Mouse (Mus musculus) CH12.LX (cell line): ENCODE results near the gene Magi2.

Experiments
- CTCF ChIP-seq, 2 experiments: IDR thresholded peaks in 1 of 2; conservative IDR thresholded peaks in 1 of 2; 2 replicates each; pipeline ENCODE4 v1.5.1; 2011 to 2012; ENCODE audit warnings: low read depth in 2 of 2, low read length in 2 of 2, improper control_type of control experiment in 1 of 2, inconsistent platforms in 1 of 2, mild to moderate bottlenecking in 1 of 2, moderate library complexity in 1 of 2
- E2F4 ChIP-seq: IDR thresholded peaks from 2 replicates; pipeline ENCODE4 v1.6.1; 2011; ENCODE audit warnings: low read depth, low read length, improper control_type of control experiment; ENCODE audit not compliant: insufficient replicate concordance
- EP300 ChIP-seq: IDR thresholded peaks from 2 replicates; pipeline ENCODE4 v1.6.1; 2011; ENCODE audit warnings: low read length, improper control_type of control experiment
- HCFC1 ChIP-seq: IDR thresholded peaks from 2 replicates; pipeline ENCODE4 v1.6.1; 2012; ENCODE audit warnings: low read depth, mild to moderate bottlenecking, inconsistent platforms, low read length, improper control_type of control experiment
- IRF4 ChIP-seq: IDR thresholded peaks from 2 replicates; pipeline ENCODE4 v1.6.1; 2014; ENCODE audit warnings: low read depth, mild to moderate bottlenecking, inconsistent platforms, low read length, improper control_type of control experiment
- KAT2A ChIP-seq: IDR thresholded peaks from 2 replicates; pipeline ENCODE4 v1.6.1; 2012; ENCODE audit warnings: low read length, improper control_type of control experiment, inconsistent platforms; ENCODE audit not compliant: insufficient replicate concordance
- MXI1 ChIP-seq: IDR thresholded peaks from 2 replicates; pipeline ENCODE4 v1.6.1; 2011; ENCODE audit warnings: mild to moderate bottlenecking, low read depth, low read length, improper control_type of control experiment
- POLR2A ChIP-seq: IDR thresholded peaks from 2 replicates; pipeline ENCODE4 v1.6.1; 2011; ENCODE audit warnings: low read depth, mild to moderate bottlenecking, improper control_type of control experiment, low read length
- POLR2AphosphoS2 ChIP-seq: IDR thresholded peaks from 2 replicates; pipeline ENCODE4 v1.6.1; 2011; ENCODE audit warnings: low read depth, low read length, improper control_type of control experiment
- RCOR1 ChIP-seq: conservative IDR thresholded peaks from 2 replicates; pipeline ENCODE4 v1.6.1; 2012; ENCODE audit warnings: low read depth, mild to moderate bottlenecking, inconsistent platforms, low read length, improper control_type of control experiment
- UBTF ChIP-seq: IDR thresholded peaks from 2 replicates; pipeline ENCODE4 v1.6.1; 2012; ENCODE audit warnings: low read depth, mild to moderate bottlenecking, inconsistent platforms, low read length, improper control_type of control experiment, moderate library complexity
- USF1 ChIP-seq: IDR thresholded peaks from 2 replicates; pipeline ENCODE4 v1.6.1; 2014; ENCODE audit warnings: low read depth, mild to moderate bottlenecking, inconsistent platforms, low read length, improper control_type of control experiment
- USF2 ChIP-seq: conservative IDR thresholded peaks from 2 replicates; pipeline ENCODE4 v1.6.1; 2011; ENCODE audit warnings: low read depth, low read length, improper control_type of control experiment

DNA sequence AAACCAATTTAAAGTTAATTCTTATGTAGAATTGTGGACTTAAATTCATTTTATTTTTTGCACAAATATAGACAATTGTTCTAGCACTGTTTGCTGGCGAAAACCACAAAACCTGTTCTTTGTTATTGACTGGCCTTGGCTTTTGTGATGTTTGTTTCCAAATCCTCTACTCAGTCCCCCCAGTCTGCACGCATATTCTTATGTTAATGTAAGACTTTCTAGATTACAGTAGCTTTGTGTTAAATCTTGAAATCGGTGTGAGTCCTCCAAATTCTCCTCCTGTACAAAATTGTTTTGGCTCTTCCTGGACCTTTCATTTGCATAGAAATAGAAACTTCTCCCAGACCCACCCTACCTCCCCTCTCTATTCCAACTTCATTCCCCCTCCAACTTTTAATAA is 1242.9 kb downstream of the Magi2 start:
- TF ChIP-seq USF1 (no peak), POLR2A (no peak), EP300 (no peak), CTCF (conservative IDR thresholded peaks at IDR 0.05 in 1 of 2, IDR thresholded peaks at IDR 0.05 in 1 of 2; ENCODE audit: low read depth in 2 of 2, low read length in 2 of 2) (no peak), IRF4 (no peak), KAT2A (no peak), HCFC1 (no peak), UBTF (no peak), MXI1 (no peak), POLR2AphosphoS2 (no peak), E2F4 (no peak), RCOR1 (no peak), USF2 (no peak)
